Mouse (Mus musculus) monocyte, adult 2 months (primary cell): ENCODE results near the gene Pde7b.

Experiments
- DNase-seq, 2 experiments: peaks; one replicate each; pipeline ENCODE4 v3.0.0; 2022; ENCODE audit warnings: low spot score in 2 of 2, low read depth in 1 of 2

Pde7b gene

DNA sequence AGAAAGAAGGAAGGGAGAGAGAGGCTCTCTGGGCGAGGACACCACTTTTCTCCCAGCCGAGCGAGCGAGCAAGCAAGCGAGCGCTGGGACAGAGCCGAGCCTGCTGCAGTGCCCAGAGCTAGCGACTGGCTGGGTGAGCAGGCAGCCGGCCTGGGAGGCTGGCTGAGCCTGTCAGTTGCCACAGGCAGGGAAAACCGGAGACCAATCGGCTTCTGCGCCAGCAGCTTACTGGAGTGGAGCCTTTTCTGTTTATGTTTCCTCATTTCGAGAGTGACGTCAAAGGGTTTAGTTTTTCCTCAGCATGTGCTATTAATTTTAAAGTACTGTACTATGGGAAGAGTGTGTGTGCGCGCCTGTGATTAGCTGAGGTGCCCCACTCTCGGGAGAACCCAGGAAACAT lies at the start of gene Pde7b:
Gene Pde7b, minus strand, starts transcription at position 173 of the 400 bp plus-strand sequence.
- DNase-seq = peak; percentile 70 to 71

DNA sequence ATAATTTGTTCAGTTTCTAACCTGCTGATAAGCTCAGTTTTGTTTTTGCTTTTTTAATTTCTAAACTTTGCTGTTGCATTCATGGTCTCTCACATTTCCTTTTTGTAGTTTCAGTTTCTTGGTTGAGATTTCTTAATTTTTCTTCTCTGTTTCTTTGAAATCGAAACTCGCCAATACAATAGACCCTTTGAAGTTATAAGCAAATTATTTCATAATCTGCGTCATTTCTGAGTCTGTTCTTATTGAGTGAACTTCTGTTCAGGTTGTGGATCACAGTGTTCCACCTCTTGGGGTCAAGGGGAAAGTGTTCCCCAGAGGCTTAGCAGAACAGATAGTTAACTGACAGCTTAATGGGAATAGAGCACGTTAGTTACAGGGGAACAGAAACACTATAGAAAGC lies 47.2 kb upstream of the Pde7b start:
- DNase-seq = no peak

DNA sequence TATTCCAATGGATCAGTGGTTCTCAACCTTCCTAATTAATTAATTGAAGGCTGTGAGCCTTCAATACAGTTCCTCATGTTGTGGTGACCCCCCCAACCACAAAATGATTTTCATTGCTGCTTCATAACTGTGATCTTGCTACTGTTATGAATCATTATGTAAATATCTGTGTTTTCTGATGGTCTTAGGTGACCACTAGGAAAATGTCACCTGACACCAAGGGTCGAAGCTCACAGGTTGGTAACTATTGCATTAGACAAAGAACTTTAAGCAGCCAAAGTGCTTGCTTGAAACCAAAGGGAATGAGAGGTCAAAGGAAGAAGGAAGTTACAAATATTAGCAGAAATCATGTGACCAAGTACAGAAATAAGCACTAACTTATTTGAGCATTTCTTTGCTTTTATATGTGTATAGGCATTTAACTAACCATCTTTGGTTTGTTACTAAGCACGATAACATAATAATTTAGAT lies 45.6 kb upstream of the Pde7b start:
- DNase-seq = no peak

DNA sequence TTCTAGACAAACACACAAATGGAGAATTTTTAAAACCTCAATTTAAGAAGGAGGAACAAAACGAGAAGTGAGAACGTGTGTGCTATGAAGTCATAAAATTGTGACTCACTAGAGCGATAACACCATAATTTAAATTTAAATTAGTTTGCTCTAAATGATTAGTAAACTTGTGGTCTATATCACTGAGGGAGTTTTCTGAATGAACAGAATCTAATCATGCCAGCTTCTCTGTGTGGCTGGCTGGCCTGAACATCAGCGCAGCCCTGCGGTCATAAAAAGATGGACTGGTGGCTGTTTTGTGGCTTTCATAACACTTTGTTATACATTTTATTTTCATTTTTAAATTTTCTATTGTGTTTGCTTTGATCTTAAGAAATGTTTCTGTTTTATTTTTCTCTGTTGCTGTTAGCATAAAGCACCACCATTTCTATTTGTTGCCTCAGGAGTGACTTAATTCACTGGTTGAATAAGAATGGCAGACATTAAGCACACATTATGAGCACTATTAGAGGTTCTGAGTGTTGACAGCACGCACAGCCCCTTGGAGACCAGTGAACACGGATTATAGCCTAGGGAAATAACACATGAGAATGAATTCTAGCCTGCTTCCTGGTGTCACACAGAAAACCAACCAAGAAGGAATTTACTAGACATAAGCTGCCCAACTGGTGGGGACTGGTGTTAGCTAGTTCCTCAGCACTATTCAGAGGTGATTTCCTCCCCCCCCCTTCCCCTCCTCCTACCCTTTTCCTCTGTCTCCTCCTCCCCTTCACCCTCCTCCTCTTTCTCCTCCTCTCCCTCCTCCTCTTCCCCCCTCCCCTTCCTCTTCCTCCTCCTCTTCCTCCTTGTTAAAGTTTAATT lies 44.9 kb upstream of the Pde7b start:
- no peak for DNase-seq

DNA sequence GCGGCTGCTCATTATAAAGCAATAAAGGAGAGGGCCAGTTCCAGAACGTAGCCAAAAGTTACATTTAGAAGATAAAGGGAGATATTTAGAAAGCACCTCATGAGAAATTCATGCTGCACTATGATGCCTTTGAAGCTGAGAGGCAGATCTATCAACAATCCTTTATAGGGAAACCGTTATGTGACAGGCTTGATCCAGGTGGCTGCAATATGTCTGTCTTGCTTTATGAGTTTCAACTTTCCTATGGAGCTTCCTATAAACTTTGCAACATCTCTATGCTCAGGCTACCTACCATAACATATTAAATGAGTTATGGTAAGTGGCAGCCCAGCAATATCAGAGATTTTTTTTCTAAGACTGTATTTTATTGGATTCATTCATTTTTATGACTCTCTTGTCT lies 39.5 kb upstream of the Pde7b start:
- DNase-seq = no peak

DNA sequence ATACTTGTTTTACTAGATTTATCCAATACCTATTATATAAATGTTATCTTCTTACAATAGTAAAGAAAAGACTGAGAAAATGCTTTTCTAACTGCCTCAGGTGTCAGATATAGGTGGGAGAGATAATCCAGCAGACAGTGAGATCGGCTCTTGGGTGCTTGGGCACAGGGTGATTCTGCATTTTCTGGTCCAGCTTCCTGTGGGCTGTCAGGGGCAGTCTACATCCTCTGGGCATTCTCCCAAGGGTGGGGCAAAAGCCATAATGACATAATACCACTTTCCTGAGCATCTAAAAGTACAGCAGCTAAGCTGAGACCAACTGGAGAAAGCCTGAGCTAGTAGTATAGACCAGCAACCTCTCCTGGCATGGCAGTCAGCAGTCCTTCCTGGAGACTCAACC lies 34.1 kb upstream of the Pde7b start:
- DNase-seq = no peak

DNA sequence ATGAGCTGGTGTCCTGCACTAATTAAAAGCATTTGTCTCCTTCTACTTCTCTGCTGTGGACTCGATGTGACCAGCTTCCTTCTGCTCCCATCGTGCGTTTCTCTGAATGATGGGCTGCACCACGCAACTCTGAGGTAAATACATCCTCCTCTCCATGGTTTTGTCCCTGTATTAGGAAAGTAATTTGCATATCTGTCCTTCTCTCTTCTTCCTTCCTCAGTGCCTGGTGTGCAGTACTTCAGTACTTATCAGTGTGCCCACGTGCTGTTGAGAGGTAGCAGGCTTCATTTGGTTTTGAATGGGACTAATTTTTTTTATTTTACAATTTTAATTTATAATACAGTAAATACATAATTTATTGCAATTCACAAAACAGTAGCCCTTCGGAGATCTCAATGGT lies 33.4 kb upstream of the Pde7b start:
- no peak for DNase-seq

DNA sequence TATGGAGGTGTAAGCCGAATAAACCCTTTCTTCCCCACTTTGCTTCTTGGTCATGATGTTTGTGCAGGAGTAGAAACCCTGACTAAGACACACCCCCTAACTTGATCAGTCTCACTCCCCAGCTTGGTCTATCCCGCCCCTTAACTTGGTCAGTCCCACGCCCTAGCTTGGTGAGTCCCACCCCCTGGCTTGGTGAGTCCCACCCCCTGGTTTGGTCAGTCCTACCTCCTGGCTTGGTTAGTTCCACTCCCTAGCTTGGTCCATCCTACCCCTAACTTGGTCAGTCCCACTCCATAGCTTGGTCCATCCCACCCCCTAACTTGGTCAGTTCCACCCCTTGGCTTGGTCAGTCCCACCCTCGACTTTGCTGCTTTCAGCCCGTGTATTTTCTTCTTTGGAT lies 31.3 kb upstream of the Pde7b start:
- DNase-seq = no peak

DNA sequence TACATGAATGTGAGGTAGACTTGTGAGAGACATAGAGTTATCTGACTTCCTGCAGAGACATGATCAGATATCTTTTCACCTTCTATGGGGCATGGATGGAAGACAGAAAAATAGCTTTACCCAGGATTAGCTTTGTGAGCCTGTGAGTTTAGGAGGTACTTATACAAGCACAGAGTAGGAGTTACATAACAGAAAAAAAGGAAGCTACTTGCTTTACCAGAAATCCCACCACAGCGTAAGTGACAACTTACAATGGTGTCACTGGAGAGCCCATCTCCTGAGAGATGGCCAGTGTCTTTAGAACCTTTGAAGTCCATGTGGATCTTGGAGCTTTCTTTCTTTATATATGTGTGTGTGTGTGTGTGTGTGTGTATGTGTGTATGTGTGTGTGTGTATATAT lies 28.0 kb upstream of the Pde7b start:
- DNase-seq = no peak

DNA sequence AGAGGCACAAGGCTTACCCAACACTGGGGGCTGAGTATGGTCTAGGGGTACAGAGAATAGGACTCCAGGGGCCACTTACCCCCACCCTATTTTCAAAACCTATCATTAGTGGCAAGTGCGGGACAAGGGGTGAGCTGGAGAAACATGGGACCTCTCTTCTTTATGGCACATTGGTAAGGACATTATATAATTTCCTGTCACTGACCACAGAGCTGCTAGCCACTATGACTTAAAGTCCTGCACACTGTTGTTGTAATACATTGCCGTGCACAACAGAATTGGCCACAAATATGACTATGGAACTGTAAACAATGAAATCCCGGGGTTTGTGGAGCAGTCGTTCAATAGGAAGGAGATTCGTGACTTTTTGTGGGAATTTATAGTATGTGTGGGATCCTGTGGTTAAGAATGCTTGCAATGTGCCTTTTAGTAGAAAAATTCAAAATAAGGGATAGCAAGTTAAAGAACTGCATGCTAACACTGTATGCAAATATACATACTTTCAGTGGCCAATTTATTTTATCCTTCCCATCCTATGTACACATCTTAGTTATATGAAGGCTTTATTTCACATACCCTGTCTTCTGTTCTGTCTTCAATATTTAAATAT lies 25.9 kb upstream of the Pde7b start:
- no peak for DNase-seq

DNA sequence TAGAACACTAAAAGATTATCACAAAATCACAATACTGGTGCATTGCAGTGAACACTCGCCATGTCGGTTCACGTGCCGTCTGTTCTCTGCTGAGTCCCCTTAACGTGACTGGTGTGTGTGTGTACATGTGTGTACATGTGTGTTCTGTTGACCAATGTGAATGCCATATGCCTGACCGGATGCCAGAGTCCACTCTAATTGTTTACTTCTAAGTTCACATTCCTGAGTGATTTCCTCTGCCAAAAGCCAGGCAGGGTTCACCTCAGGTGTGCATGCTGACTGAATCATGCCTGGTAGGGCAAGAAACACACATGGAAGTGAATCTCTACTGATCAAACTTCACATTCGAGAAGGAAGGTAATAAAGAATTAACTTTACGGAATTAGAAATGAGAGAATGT lies 24.1 kb upstream of the Pde7b start:
- DNase-seq = no peak

DNA sequence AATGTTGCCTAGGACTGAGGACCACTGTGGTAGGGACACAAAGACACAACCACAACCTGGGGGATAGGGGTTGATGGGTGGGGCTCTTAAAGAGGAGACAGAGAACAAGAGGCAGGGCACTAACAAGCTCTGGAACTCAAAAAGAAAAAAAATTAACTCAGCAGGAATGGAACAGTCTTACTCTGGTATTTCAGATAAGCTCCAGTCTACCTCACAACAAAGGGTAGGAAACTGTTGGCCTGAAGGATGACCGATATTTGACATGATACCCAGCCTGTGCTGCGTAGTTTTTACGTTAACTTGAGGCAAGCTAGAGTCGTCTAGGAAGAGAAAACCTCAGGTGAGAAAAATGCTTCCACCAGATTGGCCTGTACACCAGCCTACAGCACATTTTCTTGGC lies 22.4 kb upstream of the Pde7b start:
- DNase-seq = no peak

DNA sequence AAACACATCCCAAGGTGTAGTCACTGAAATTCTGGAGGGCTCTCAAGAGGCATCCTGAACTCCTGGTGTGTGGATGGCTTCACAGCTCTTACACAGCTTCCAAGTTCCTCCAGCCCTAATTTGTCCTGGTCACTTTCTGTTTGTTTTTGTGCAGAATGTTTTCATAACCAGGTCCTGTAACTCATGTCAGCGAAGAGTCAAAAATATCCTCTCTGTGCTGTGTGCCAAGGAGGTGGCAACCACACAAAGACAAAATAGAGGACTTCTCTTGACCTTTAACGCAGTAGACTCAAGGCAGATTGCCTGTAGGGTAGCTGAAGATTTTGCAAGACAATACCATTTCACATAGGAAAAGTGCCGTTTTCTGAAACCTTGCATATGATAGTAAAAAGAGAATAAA lies 14.9 kb upstream of the Pde7b start:
- DNase-seq = no peak

DNA sequence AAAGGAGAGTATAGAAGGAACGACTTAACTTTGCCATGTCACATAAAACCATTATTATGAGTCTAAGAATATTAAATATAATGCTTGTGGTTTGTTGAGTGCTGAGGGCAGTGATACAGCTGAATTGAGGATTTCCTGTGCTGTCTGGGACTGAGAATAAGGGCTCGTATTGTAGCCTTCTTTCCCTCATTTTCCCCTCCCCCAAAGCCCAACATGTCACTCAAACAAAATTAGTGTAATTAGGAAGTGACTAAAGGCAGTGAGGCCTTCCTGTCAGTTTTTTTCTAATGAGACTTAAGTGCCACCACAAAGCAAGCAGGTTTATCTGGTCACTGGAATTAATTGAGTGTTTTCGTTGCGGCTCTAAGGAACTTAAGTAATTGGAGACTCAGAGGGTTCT lies 12.3 kb upstream of the Pde7b start:
- no peak for DNase-seq

DNA sequence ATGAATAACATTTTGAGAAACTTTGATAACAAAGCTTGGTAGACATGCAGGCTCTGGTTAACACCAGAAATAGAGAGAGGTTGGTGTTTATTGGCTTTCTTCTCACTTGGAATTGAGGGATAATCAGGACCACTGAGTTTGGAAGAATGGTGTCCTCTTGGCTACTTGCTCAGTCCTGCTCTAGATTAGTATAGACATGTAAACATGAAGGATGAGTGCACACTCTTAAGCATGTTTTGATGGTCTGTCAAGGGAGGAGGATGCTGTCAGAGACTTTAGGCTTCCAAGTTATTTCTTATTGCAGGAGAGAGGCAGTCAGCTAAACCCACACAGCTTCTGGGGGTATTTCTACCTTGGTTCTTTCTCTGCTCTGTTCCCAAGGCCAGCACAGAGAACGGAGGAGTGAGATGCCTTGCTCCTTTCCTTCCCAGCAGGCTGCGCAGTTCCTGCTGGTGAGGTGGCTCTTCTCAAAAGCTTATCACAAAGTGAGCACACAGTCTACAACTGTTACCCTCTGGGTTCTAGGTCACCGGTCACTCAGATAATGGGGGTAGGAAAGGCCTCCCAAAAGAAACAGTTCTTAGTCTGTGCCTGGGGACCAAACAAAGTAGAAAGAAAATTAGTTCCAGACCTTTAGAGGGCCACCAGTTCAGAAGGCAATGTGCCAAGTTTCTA lies 11.0 kb upstream of the Pde7b start:
- no peak for DNase-seq

DNA sequence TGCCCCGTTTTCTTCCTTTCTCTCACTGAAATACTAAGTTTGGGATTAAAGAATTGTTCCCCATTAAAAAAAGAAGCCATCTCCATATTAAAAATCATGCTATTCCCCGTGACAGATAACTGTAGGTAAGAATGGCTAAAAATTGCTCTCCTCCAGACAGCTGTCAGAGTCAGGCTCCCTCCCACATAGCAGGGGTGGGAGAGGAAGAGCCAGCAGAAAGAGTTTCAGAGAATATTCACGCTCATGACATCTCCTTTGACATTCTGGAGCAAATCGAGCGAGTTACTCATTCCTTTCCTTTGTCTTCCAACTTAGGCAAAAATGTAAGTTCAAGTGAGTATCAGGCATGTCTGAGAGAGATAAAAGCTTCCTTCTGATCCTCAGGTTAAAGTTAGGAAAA lies 8.7 kb upstream of the Pde7b start:
- no peak for DNase-seq

DNA sequence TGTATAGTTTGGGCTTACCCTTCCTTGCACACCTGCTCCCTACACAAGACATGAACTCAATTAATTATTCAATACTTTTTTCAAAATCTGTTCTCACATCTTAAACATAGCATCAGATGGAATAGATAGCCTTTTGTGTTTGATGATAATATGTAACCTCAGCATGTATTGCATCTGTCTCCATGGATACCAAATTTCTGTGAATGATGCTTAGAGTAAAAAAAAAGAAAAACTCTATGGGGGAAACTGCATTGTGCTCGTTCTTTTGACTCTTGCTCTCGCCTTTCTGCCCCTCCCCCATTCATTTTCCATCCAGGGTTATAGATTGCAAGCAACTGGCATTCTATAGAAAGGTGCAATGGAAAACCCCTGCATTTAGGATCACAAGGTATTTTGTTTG lies 7.3 kb upstream of the Pde7b start:
- no peak for DNase-seq

DNA sequence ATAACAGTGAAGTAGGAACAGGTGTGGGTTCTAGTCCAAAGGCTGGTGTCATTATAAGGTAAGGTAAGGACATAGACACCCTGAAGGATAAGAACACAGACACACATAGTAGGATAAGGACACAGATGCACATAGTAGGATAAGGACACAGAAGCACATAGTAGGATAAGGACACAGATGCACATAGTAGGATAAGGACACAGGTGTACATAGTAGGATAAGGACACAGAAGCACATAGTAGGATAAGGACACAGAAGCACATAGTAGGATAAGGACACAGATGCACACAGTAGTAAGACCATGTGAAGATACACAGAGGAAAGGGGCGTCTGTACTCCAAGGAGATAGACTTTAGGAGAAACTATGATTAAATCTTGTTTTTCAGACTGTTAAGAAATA lies 5.2 kb upstream of the Pde7b start:
- no peak for DNase-seq

DNA sequence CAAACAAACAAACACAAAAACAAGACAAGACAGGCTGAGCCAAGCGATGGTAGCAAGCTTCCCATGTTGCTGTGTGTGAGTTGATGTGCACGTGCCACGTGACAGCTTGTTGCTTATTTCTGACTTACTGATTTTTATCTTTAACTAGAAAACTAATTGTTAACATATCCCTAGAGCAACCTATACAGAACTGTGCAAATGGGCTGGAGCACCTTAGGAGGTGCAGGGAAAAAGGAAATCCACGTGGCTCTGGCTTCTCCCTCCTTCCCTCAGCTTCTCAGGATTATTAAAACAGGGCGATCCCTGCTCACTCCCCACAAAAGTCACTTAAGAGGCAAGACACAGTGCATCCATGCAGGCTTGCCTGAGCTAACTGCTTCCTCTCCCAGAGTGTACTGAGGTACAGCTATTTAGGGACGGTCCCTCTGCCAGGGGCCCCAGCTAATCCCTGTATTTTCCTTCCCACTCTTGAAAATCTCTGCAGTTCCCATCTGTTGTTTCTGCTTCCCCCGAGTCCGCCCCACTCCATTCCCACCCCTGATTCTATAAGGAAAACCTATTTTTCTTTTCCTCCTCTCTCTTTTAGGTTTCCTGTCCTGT lies 606 bp upstream of the Pde7b start:
- DNase-seq = no peak

DNA sequence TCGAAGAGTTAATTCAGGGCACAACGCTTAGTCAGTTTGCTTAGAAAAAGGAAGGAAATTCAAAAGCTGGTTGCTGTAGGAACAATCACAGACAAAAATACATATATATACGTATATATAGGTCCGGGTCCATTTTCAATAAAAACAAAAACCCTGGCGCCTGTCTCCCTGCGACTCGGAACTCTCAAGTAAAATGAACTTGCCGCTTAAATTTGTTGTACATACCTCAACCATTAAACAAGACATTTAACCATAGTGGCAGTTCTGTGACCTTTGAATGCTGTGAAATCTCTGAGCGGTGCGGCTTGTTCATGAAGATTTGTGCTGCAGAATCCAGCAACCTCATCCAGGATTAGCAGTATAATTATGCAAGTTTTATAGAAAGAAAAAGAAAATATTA lies 427 bp downstream of the Pde7b start:
- no peak for DNase-seq

DNA sequence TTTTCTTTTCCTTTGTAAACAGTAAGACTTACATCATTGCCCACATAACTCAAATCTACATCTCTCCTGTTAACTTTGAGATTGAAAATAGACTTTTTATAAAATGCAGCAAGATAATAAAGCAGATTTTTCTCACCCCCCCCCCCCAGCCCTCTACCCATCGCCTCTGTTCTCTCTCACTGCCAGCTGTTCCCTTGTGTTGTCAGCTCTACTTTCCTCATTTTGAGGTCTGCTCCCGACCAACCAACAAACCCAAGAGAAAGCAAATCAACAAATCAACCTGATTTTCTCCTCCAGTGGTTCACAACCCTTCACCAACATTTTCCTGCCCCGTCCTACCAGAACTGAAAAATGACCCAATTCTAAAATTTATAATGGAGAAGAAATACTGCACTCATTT lies 916 bp downstream of the Pde7b start:
- no peak for DNase-seq

DNA sequence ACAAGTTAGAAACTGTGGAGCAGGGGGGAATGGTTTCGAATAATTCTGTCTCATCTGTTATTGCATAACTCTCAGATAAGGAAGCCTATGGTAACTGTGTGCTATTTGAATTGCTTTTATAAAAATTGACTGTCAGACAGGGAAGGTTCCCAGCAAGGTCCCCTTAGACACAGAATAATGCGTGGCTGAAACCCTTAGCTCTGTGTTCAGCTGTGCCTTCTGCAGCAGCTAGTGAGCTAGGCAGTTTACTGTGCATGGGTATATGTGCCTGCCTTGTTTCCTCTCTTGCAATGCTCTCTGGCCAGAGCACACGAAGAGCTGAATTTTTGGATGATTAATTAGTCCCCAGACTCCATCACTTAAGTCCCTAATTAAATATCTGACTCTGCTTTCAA lies 1.4 kb downstream of the Pde7b start:
- no peak for DNase-seq
